Mouse (Mus musculus) MEL (cell line): ENCODE data around the gene Lima1. TPM values are rescaled to one million over a fixed set of nuclear protein-coding genes. Genes with fewer than 3 reads are reported as not detected.

Experiments used
- DNase-seq: peaks from one replicate; pipeline ENCODE4 v3.0.0; 2011; ENCODE audit warnings: low read depth, low spot score
- H3K27ac ChIP-seq: 2 replicates; pipeline ENCODE4 v1.5.1; 2012; ENCODE audit warnings: low read depth, mild to moderate bottlenecking, control low read depth, low read length, moderate library complexity; ENCODE audit not compliant: control insufficient read depth
- H3K27me3 ChIP-seq, 2 experiments: fragments of 150-350 bp in 1 of 2; sonication (generic) in 1 of 2; 2 replicates each; pipeline ENCODE4 v1.6.1; 2012; ENCODE audit warnings: low read length in 2 of 2, mild to moderate bottlenecking in 2 of 2, improper control_type of control experiment in 1 of 2, moderate library complexity in 1 of 2; ENCODE audit not compliant: insufficient read depth in 2 of 2, control insufficient read depth in 1 of 2
- H3K36me3 ChIP-seq, 2 experiments: 2 replicates each; pipeline ENCODE4 v1.6.1; 2012 to 2014; ENCODE audit warnings: low read length in 2 of 2, improper control_type of control experiment in 1 of 2, inconsistent platforms in 1 of 2, mild to moderate bottlenecking in 1 of 2; ENCODE audit not compliant: insufficient read depth in 2 of 2, control insufficient read depth in 1 of 2
- H3K4me1 ChIP-seq, 2 experiments: fragments of 150-350 bp in 1 of 2; sonication (generic) in 1 of 2; 2 replicates each; pipeline ENCODE4 v1.6.1; 2012; ENCODE audit warnings: low read length in 2 of 2, improper control_type of control experiment in 1 of 2, mild to moderate bottlenecking in 1 of 2; ENCODE audit not compliant: insufficient read depth in 2 of 2, control insufficient read depth in 1 of 2
- H3K4me3 ChIP-seq, 2 experiments: fragments of 150-350 bp in 1 of 2; sonication (generic) in 1 of 2; 2 replicates each; pipeline ENCODE4 v1.5.1; 2012; ENCODE audit warnings: low read depth in 2 of 2, low read length in 2 of 2, mild to moderate bottlenecking in 2 of 2, moderate library complexity in 2 of 2, control low read depth in 1 of 2, improper control_type of control experiment in 1 of 2; ENCODE audit not compliant: control insufficient read depth in 1 of 2, insufficient read depth in 1 of 2
- H3K79me2 ChIP-seq: 2 replicates; pipeline ENCODE4 v1.6.1; 2012; ENCODE audit warnings: mild to moderate bottlenecking, low read length, moderate library complexity; ENCODE audit not compliant: control insufficient read depth, poor library complexity, insufficient read depth
- H3K9ac ChIP-seq: 2 replicates; pipeline ENCODE4 v1.6.1; 2012; ENCODE audit warnings: low read depth, mild to moderate bottlenecking, control low read depth, low read length, moderate library complexity; ENCODE audit not compliant: control insufficient read depth, poor library complexity, severe bottlenecking
- H3K9me3 ChIP-seq: fragments of 150-350 bp; sonication (generic); replicated peaks from 2 replicates; pipeline ENCODE4 v1.6.1; 2012; ENCODE audit warnings: mild to moderate bottlenecking, low read length, improper control_type of control experiment, moderate library complexity; ENCODE audit not compliant: insufficient read depth
- CHD1 ChIP-seq: IDR thresholded peaks from 2 replicates; pipeline ENCODE4 v1.6.1; 2012; ENCODE audit warnings: low read depth, mild to moderate bottlenecking, inconsistent platforms, low read length, improper control_type of control experiment
- CTCF ChIP-seq, 3 experiments: IDR thresholded peaks in 2 of 3; conservative IDR thresholded peaks in 1 of 3; 2 replicates each; pipeline ENCODE4 v1.5.1; 2011 to 2012; ENCODE audit warnings: low read length in 3 of 3, low read depth in 2 of 3, mild to moderate bottlenecking in 2 of 3, improper control_type of control experiment in 1 of 3, inconsistent platforms in 1 of 3, mixed read lengths in 1 of 3, moderate library complexity in 1 of 3; ENCODE audit not compliant: control insufficient read depth in 1 of 3, insufficient read depth in 1 of 3, poor library complexity in 1 of 3, severe bottlenecking in 1 of 3
- E2F4 ChIP-seq: IDR thresholded peaks from 2 replicates; pipeline ENCODE4 v1.6.1; 2011; ENCODE audit warnings: low read depth, low read length, improper control_type of control experiment, borderline replicate concordance
- EP300 ChIP-seq, 2 experiments: IDR thresholded peaks; 2 replicates each; pipeline ENCODE4 v1.6.1; 2011; ENCODE audit warnings: improper control_type of control experiment in 2 of 2, low read length in 2 of 2, low read depth in 1 of 2, mild to moderate bottlenecking in 1 of 2
- KAT2A ChIP-seq: conservative IDR thresholded peaks from 2 replicates; pipeline ENCODE4 v1.6.1; 2012; ENCODE audit warnings: low read depth, low read length, improper control_type of control experiment, inconsistent platforms
- MAX ChIP-seq: IDR thresholded peaks from 2 replicates; pipeline ENCODE4 v1.6.1; 2011; ENCODE audit warnings: low read length, improper control_type of control experiment
- MEF2A ChIP-seq: IDR thresholded peaks from 2 replicates; pipeline ENCODE4 v1.6.1; 2014; ENCODE audit warnings: low read depth, mild to moderate bottlenecking, inconsistent platforms, low read length, improper control_type of control experiment; ENCODE audit not compliant: poor library complexity, insufficient replicate concordance, severe bottlenecking; ENCODE audit errors: extremely low read depth
- NRF1 ChIP-seq: IDR thresholded peaks from 2 replicates; pipeline ENCODE4 v1.6.1; 2014; ENCODE audit warnings: low read depth, mild to moderate bottlenecking, inconsistent platforms, low read length, improper control_type of control experiment, moderate library complexity; ENCODE audit not compliant: poor library complexity, insufficient read depth, severe bottlenecking
- POLR2AphosphoS5 ChIP-seq: IDR thresholded peaks from 2 replicates; pipeline ENCODE4 v1.6.1; 2012; ENCODE audit warnings: low read depth, borderline replicate concordance, mild to moderate bottlenecking, inconsistent platforms, low read length, moderate library complexity, mixed read lengths
- TAL1 ChIP-seq: IDR thresholded peaks from 2 replicates; pipeline ENCODE4 v1.6.1; 2012; ENCODE audit warnings: mild to moderate bottlenecking, inconsistent platforms, low read length, moderate library complexity, mixed read lengths
- UBTF ChIP-seq: IDR thresholded peaks from 2 replicates; pipeline ENCODE4 v1.6.1; 2012; ENCODE audit warnings: low read depth, mild to moderate bottlenecking, inconsistent platforms, low read length, improper control_type of control experiment, moderate library complexity, borderline replicate concordance; ENCODE audit not compliant: insufficient read depth
- USF1 ChIP-seq: IDR thresholded peaks from 2 replicates; pipeline ENCODE4 v1.6.1; 2014; ENCODE audit warnings: low read depth, mild to moderate bottlenecking, inconsistent platforms, low read length, improper control_type of control experiment, moderate library complexity
- polyA plus RNA-seq, 2 experiments: library from polyadenylated mRNA; stranded (reverse) in 1 of 2; unstranded in 1 of 2; fragments of >175 nt in 1 of 2; fragments of >200 nt in 1 of 2; gene quantifications; 2 replicates each; pipeline versions ENCODE4 v1.2.1 to v1.2.4; 2012; ENCODE audit warnings: low replicate concordance in 2 of 2, low read depth in 1 of 2; ENCODE audit not compliant: insufficient read length in 2 of 2, insufficient read depth in 1 of 2, missing spikeins in 1 of 2
- total RNA-seq: library from RNA; depleted of rRNA; stranded (reverse); fragments of 300-350 nt; gene quantifications from 2 replicates; pipeline ENCODE4 v1.2.3, GENCODE M21; 2012

Lima1 gene
- total and polyA plus RNA-seq, 3 experiments, result 1.1 to 7.9 TPM; not detected in 1

- H3K4me3 ChIP-seq, result no peak overlapping the region
- H3K9ac ChIP-seq, result no peak overlapping the region
- DNase-seq, result no peak
- H3K27me3 ChIP-seq, result peaks cover 4 to 6% of the 10 kb centered on the region in 2 experiments
- H3K36me3 ChIP-seq, result no peaks in the 10 kb centered on the region
- H3K27ac ChIP-seq, result no peak overlapping the region
- H3K9me3 ChIP-seq, result no peaks in the 10 kb centered on the region
- H3K79me2 ChIP-seq, result no peaks in the 10 kb centered on the region
- H3K4me1 ChIP-seq, result no peaks in the 10 kb centered on the region
- TF ChIP-seq E2F4 (no peak), POLR2AphosphoS5 (no peak)
These were observed 27.5 kb upstream of the Lima1 start for GRCm38 (mm10) chr15:99902786-99903185.

- H3K4me3 ChIP-seq, result no peak overlapping the region
- no peak overlapping the region for H3K9ac ChIP-seq
- H3K36me3 ChIP-seq, result no peaks in the 10 kb centered on the region
- H3K9me3 ChIP-seq, result no peaks in the 10 kb centered on the region
- H3K27ac ChIP-seq, result no peak overlapping the region
- no peak for TF ChIP-seq CTCF (IDR thresholded peaks at IDR 0.05 in 2 of 3, conservative IDR thresholded peaks at IDR 0.05 in 1 of 3; ENCODE audit: control insufficient read depth in 1 of 3, insufficient read depth in 1 of 3, low read depth in 2 of 3, low read length in 3 of 3, poor library complexity in 1 of 3, severe bottlenecking in 1 of 3)
- TF ChIP-seq CHD1, result no peak
- no peak for TF ChIP-seq UBTF
- no peak for TF ChIP-seq USF1
- no peak for TF ChIP-seq MEF2A
- no peak for TF ChIP-seq TAL1
- no peak for TF ChIP-seq EP300 (IDR thresholded peaks at IDR 0.05; ENCODE audit: low read depth in 1 of 2, low read length in 2 of 2)
- no peak for TF ChIP-seq KAT2A
- no peak for TF ChIP-seq MAX
- H3K27me3 ChIP-seq, result peaks cover 7 to 10% of the 10 kb centered on the region in 2 experiments
- H3K4me1 ChIP-seq, result no peaks in the 10 kb centered on the region
- no peak for DNase-seq
- H3K79me2 ChIP-seq, result no peaks in the 10 kb centered on the region
These were observed 21.4 kb upstream of the Lima1 start for GRCm38 (mm10) chr15:99896621-99897020.

- no peaks in the 10 kb centered on the region for H3K4me1 ChIP-seq
- TF ChIP-seq NRF1, result no peak
- no peak overlapping the region for H3K27ac ChIP-seq
- H3K36me3 ChIP-seq, result no peaks in the 10 kb centered on the region
- no peaks in the 10 kb centered on the region for H3K79me2 ChIP-seq
- H3K27me3 ChIP-seq, result peaks cover 22 to 26% of the 10 kb centered on the region in 2 experiments
- no peaks in the 10 kb centered on the region for H3K9me3 ChIP-seq
- no peak for DNase-seq
- H3K9ac ChIP-seq, result no peak overlapping the region
- no peak overlapping the region for H3K4me3 ChIP-seq
These were observed 16.1 kb upstream of the Lima1 start for GRCm38 (mm10) chr15:99891355-99891754.
